Mouse (Mus musculus) c-Kit-negative CD71-positive TER-119-positive erythroid progenitor cells, embryonic 14.5 days (primary cell): ENCODE results near the gene Adprh.
"Not testable (repeated sequence)": the region's sequence is repeated elsewhere in the genome, so short reads cannot be mapped to it uniquely, and the experiment has no call there.

Source experiments
- DNase-seq: peaks from one replicate; pipeline ENCODE4 v3.0.0-alpha.2; 2013; ENCODE audit warnings: low read depth, low spot score

Gene Adprh

GRCm38 (mm10) chr16:38452442-38453202 is at the start of gene Adprh:
Gene Adprh, minus strand, starts transcription at chr16:38452703.
- DNase-seq: peak; percentile 66

GRCm38 (mm10) chr16:38496604-38497140 is 44.2 kb upstream of the Adprh start:
- no peak for DNase-seq

GRCm38 (mm10) chr16:38493890-38494289 is 41.4 kb upstream of the Adprh start:
- DNase-seq: no peak

- DNase-seq: no peak
These were observed 40.0 kb upstream of the Adprh start for GRCm38 (mm10) chr16:38492551-38492950.

- DNase-seq: no peak
These were observed 31.2 kb upstream of the Adprh start for GRCm38 (mm10) chr16:38483582-38484309.

GRCm38 (mm10) chr16:38482780-38483562 is 30.5 kb upstream of the Adprh start:
- DNase-seq: no peak

GRCm38 (mm10) chr16:38481327-38481726 is 28.8 kb upstream of the Adprh start:
- no peak for DNase-seq

GRCm38 (mm10) chr16:38478296-38478695 is 25.8 kb upstream of the Adprh start:
- DNase-seq: no peak

GRCm38 (mm10) chr16:38477241-38477608 is 24.7 kb upstream of the Adprh start:
- not testable (repeated sequence) for DNase-seq

- no peak for DNase-seq
These were observed 24.1 kb upstream of the Adprh start for GRCm38 (mm10) chr16:38476312-38477240.

- DNase-seq: no peak
These were observed 23.3 kb upstream of the Adprh start for GRCm38 (mm10) chr16:38475681-38476311.

GRCm38 (mm10) chr16:38474677-38475286 is 22.3 kb upstream of the Adprh start:
- DNase-seq: no peak

- no peak for DNase-seq
These were observed 21.2 kb upstream of the Adprh start for GRCm38 (mm10) chr16:38473661-38474060.

GRCm38 (mm10) chr16:38472507-38472873 is 20.0 kb upstream of the Adprh start:
- no peak for DNase-seq

GRCm38 (mm10) chr16:38471697-38472506 is 19.4 kb upstream of the Adprh start:
- no peak for DNase-seq

- DNase-seq: no peak
These were observed 16.9 kb upstream of the Adprh start for GRCm38 (mm10) chr16:38469437-38469836.

GRCm38 (mm10) chr16:38468706-38469018 is 16.2 kb upstream of the Adprh start:
- no peak for DNase-seq

GRCm38 (mm10) chr16:38467917-38468705 is 15.6 kb upstream of the Adprh start:
- no peak for DNase-seq
